Mouse (Mus musculus) MEL (cell line): ENCODE measurements around the gene Thada. TPM values are rescaled to one million over a fixed set of nuclear protein-coding genes. Genes with fewer than 3 reads are reported as not detected.

Experiments used
- DNase-seq: peaks from one replicate; pipeline ENCODE4 v3.0.0; 2011; ENCODE audit warnings: low read depth, low spot score
- H3K27ac ChIP-seq: 2 replicates; pipeline ENCODE4 v1.5.1; 2012; ENCODE audit warnings: low read depth, mild to moderate bottlenecking, control low read depth, low read length, moderate library complexity; ENCODE audit not compliant: control insufficient read depth
- H3K27me3 ChIP-seq, 2 experiments: fragments of 150-350 bp in 1 of 2; sonication (generic) in 1 of 2; 2 replicates each; pipeline ENCODE4 v1.6.1; 2012; ENCODE audit warnings: low read length in 2 of 2, mild to moderate bottlenecking in 2 of 2, improper control_type of control experiment in 1 of 2, moderate library complexity in 1 of 2; ENCODE audit not compliant: insufficient read depth in 2 of 2, control insufficient read depth in 1 of 2
- H3K36me3 ChIP-seq, 2 experiments: 2 replicates each; pipeline ENCODE4 v1.6.1; 2012 to 2014; ENCODE audit warnings: low read length in 2 of 2, improper control_type of control experiment in 1 of 2, inconsistent platforms in 1 of 2, mild to moderate bottlenecking in 1 of 2; ENCODE audit not compliant: insufficient read depth in 2 of 2, control insufficient read depth in 1 of 2
- H3K4me1 ChIP-seq, 2 experiments: fragments of 150-350 bp in 1 of 2; sonication (generic) in 1 of 2; 2 replicates each; pipeline ENCODE4 v1.6.1; 2012; ENCODE audit warnings: low read length in 2 of 2, improper control_type of control experiment in 1 of 2, mild to moderate bottlenecking in 1 of 2; ENCODE audit not compliant: insufficient read depth in 2 of 2, control insufficient read depth in 1 of 2
- H3K4me3 ChIP-seq, 2 experiments: fragments of 150-350 bp in 1 of 2; sonication (generic) in 1 of 2; 2 replicates each; pipeline ENCODE4 v1.5.1; 2012; ENCODE audit warnings: low read depth in 2 of 2, low read length in 2 of 2, mild to moderate bottlenecking in 2 of 2, moderate library complexity in 2 of 2, control low read depth in 1 of 2, improper control_type of control experiment in 1 of 2; ENCODE audit not compliant: control insufficient read depth in 1 of 2, insufficient read depth in 1 of 2
- H3K79me2 ChIP-seq: 2 replicates; pipeline ENCODE4 v1.6.1; 2012; ENCODE audit warnings: mild to moderate bottlenecking, low read length, moderate library complexity; ENCODE audit not compliant: control insufficient read depth, poor library complexity, insufficient read depth
- H3K9ac ChIP-seq: 2 replicates; pipeline ENCODE4 v1.6.1; 2012; ENCODE audit warnings: low read depth, mild to moderate bottlenecking, control low read depth, low read length, moderate library complexity; ENCODE audit not compliant: control insufficient read depth, poor library complexity, severe bottlenecking
- H3K9me3 ChIP-seq: fragments of 150-350 bp; sonication (generic); replicated peaks from 2 replicates; pipeline ENCODE4 v1.6.1; 2012; ENCODE audit warnings: mild to moderate bottlenecking, low read length, improper control_type of control experiment, moderate library complexity; ENCODE audit not compliant: insufficient read depth
- CHD1 ChIP-seq: IDR thresholded peaks from 2 replicates; pipeline ENCODE4 v1.6.1; 2012; ENCODE audit warnings: low read depth, mild to moderate bottlenecking, inconsistent platforms, low read length, improper control_type of control experiment
- CHD2 ChIP-seq: IDR thresholded peaks from 2 replicates; pipeline ENCODE4 v1.6.1; 2011; ENCODE audit warnings: low read length, improper control_type of control experiment
- CTCF ChIP-seq, 3 experiments: IDR thresholded peaks in 2 of 3; conservative IDR thresholded peaks in 1 of 3; 2 replicates each; pipeline ENCODE4 v1.5.1; 2011 to 2012; ENCODE audit warnings: low read length in 3 of 3, low read depth in 2 of 3, mild to moderate bottlenecking in 2 of 3, improper control_type of control experiment in 1 of 3, inconsistent platforms in 1 of 3, mixed read lengths in 1 of 3, moderate library complexity in 1 of 3; ENCODE audit not compliant: control insufficient read depth in 1 of 3, insufficient read depth in 1 of 3, poor library complexity in 1 of 3, severe bottlenecking in 1 of 3
- ELF1 ChIP-seq: IDR thresholded peaks from 2 replicates; pipeline ENCODE4 v1.6.1; 2014; ENCODE audit warnings: low read depth, mild to moderate bottlenecking, inconsistent platforms, low read length, improper control_type of control experiment, moderate library complexity
- GABPA ChIP-seq: IDR thresholded peaks from 2 replicates; pipeline ENCODE4 v1.6.1; 2012; ENCODE audit warnings: low read depth, mild to moderate bottlenecking, inconsistent platforms, low read length, improper control_type of control experiment, moderate library complexity
- GATA1 ChIP-seq: IDR thresholded peaks from 2 replicates; pipeline ENCODE4 v1.6.1; 2011; ENCODE audit warnings: low read depth, low read length, improper control_type of control experiment
- MAFK ChIP-seq: IDR thresholded peaks from 2 replicates; pipeline ENCODE4 v1.6.1; 2011; ENCODE audit warnings: low read depth, mild to moderate bottlenecking, low read length, improper control_type of control experiment, borderline replicate concordance
- MAX ChIP-seq: IDR thresholded peaks from 2 replicates; pipeline ENCODE4 v1.6.1; 2011; ENCODE audit warnings: low read length, improper control_type of control experiment
- MYB ChIP-seq: IDR thresholded peaks from 2 replicates; pipeline ENCODE4 v1.6.1; 2011; ENCODE audit warnings: mild to moderate bottlenecking, low read depth, low read length, improper control_type of control experiment
- MYC ChIP-seq: IDR thresholded peaks from 2 replicates; pipeline ENCODE4 v1.6.1; 2011; ENCODE audit warnings: low read depth, mild to moderate bottlenecking, low read length, improper control_type of control experiment, moderate library complexity
- POLR2A ChIP-seq, 2 experiments: IDR thresholded peaks; 2 replicates each; pipeline ENCODE4 v1.6.1; 2011 to 2012; ENCODE audit warnings: low read length in 2 of 2, mild to moderate bottlenecking in 2 of 2, control low read depth in 1 of 2, improper control_type of control experiment in 1 of 2, low read depth in 1 of 2, moderate library complexity in 1 of 2; ENCODE audit not compliant: control insufficient read depth in 1 of 2, insufficient read depth in 1 of 2, poor library complexity in 1 of 2
- POLR2AphosphoS2 ChIP-seq: IDR thresholded peaks from 2 replicates; pipeline ENCODE4 v1.6.1; 2011; ENCODE audit warnings: low read length, improper control_type of control experiment
- POLR2AphosphoS5 ChIP-seq: IDR thresholded peaks from 2 replicates; pipeline ENCODE4 v1.6.1; 2012; ENCODE audit warnings: low read depth, borderline replicate concordance, mild to moderate bottlenecking, inconsistent platforms, low read length, moderate library complexity, mixed read lengths
- RAD21 ChIP-seq: IDR thresholded peaks from 2 replicates; pipeline ENCODE4 v1.6.1; 2011; ENCODE audit warnings: mild to moderate bottlenecking, low read depth, low read length, improper control_type of control experiment
- RCOR1 ChIP-seq: IDR thresholded peaks from 2 replicates; pipeline ENCODE4 v1.6.1; 2012; ENCODE audit warnings: low read depth, mild to moderate bottlenecking, inconsistent platforms, low read length, improper control_type of control experiment
- SMC3 ChIP-seq: IDR thresholded peaks from 2 replicates; pipeline ENCODE4 v1.6.1; 2011; ENCODE audit warnings: low read depth, low read length, improper control_type of control experiment
- TAL1 ChIP-seq: IDR thresholded peaks from 2 replicates; pipeline ENCODE4 v1.6.1; 2012; ENCODE audit warnings: mild to moderate bottlenecking, inconsistent platforms, low read length, moderate library complexity, mixed read lengths
- TBP ChIP-seq: IDR thresholded peaks from 2 replicates; pipeline ENCODE4 v1.8.0; 2011; ENCODE audit warnings: low read depth, low read length, improper control_type of control experiment
- TCF12 ChIP-seq: IDR thresholded peaks from 2 replicates; pipeline ENCODE4 v1.6.1; 2014; ENCODE audit warnings: low read depth, mild to moderate bottlenecking, inconsistent platforms, low read length, improper control_type of control experiment, moderate library complexity
- ZC3H11A ChIP-seq: IDR thresholded peaks from 2 replicates; pipeline ENCODE4 v1.6.1; 2012; ENCODE audit warnings: low read depth, mild to moderate bottlenecking, inconsistent platforms, low read length, improper control_type of control experiment
- ZMIZ1 ChIP-seq: IDR thresholded peaks from 2 replicates; pipeline ENCODE4 v1.6.1; 2012; ENCODE audit warnings: low read depth, mild to moderate bottlenecking, inconsistent platforms, low read length, improper control_type of control experiment, moderate library complexity
- polyA plus RNA-seq, 2 experiments: library from polyadenylated mRNA; stranded (reverse) in 1 of 2; unstranded in 1 of 2; fragments of >175 nt in 1 of 2; fragments of >200 nt in 1 of 2; gene quantifications; 2 replicates each; pipeline versions ENCODE4 v1.2.1 to v1.2.4; 2012; ENCODE audit warnings: low replicate concordance in 2 of 2, low read depth in 1 of 2; ENCODE audit not compliant: insufficient read length in 2 of 2, insufficient read depth in 1 of 2, missing spikeins in 1 of 2
- total RNA-seq: library from RNA; depleted of rRNA; stranded (reverse); fragments of 300-350 nt; gene quantifications from 2 replicates; pipeline ENCODE4 v1.2.3, GENCODE M21; 2012

The Thada gene
- total and polyA plus RNA-seq, 3 experiments: 19.8 to 20.6 TPM; not detected in 1

DNA sequence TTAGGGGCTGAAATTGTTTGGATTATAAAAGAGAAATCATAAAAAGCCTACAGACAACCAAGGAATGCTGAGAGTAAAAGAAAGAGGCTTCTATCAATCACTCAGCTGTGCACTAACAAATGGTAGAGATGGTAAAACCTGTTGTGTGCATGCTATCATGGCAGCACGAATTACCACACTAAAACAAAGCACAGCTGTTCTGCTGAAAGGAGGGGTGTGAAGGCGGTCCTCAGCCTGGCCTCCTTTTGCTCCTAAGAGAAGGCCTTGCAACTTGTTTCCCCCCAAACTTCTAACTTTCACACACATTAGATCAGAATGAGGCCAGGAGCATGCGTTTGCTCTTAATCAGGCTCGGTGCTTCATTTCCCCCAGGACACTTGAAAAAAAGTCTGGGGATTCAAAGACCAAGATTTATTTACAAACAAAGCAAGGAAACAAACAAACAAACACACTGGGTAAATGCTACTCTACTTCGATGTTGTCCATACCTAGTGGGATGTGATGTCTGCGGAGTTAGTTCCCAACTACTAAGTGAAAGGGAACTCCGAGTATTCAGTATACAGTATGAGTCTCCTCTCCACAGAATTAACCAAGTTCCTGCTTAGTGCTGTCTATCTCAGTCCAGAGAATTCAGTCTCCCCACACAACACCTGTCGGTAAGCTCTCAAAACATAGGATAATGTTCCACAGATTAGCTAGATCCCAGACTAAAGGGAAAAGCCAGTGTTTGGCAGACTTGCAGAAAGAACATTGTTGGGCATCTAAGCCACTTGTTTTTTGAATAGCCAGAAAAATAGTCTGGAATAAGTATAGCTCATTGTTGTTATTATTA, 109.7 kb downstream of the Thada start:
- H3K36me3 ChIP-seq: peaks cover 0 to 1% of the 10 kb centered on the region in 2 experiments; a peak in 2 of 4 replicates
- H3K27me3 ChIP-seq: no peaks in the 10 kb centered on the region
- no peaks in the 10 kb centered on the region for H3K9me3 ChIP-seq
- no peak overlapping the region for H3K9ac ChIP-seq
- H3K4me1 ChIP-seq: no peaks in the 10 kb centered on the region
- H3K79me2 ChIP-seq: no peaks in the 10 kb centered on the region
- H3K27ac ChIP-seq: no peak overlapping the region
- no peak for TF ChIP-seq MAX
- TF ChIP-seq TBP: no peak
- TF ChIP-seq RCOR1: no peak
- TF ChIP-seq TCF12: no peak
- TF ChIP-seq POLR2AphosphoS2: no peak
- no peak for TF ChIP-seq ZC3H11A
- TF ChIP-seq MYC: no peak
- TF ChIP-seq SMC3: no peak
- TF ChIP-seq ELF1: no peak
- TF ChIP-seq, all 39 proteins: peak for 0
- no peak overlapping the region for H3K4me3 ChIP-seq
- no peak for DNase-seq

DNA sequence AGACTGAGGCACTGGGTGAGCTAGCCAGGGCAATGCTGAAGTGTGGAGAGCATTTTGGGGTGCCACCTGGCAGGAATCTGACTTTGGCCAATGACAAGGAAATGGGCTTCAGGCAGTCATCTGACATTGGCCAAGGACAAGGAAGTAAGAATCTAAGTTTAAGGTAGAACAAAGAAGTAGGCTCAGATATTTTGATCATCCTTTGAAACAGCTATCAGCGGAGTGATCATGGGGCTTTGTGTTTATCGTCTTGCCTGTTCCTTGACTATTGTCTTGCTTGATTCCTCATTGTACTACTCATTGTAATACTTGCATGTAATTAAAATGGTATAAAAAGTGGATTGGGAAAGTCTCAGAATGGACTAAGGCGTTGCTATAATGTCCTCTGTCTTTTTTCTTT, 111.0 kb downstream of the Thada start:
- Histone ChIP-seq H3K9me3 (no peaks in the 10 kb centered on the region), H3K27ac (no peak overlapping the region), H3K4me3 (no peak overlapping the region), H3K4me1 (no peaks in the 10 kb centered on the region), H3K79me2 (no peaks in the 10 kb centered on the region), H3K9ac (no peak overlapping the region), H3K36me3 (peaks cover 0 to 1% of the 10 kb centered on the region in 2 experiments; a peak in 2 of 4 replicates), H3K27me3 (no peaks in the 10 kb centered on the region)
- no peak for TF ChIP-seq TBP
- no peak for TF ChIP-seq MAFK
- no peak for TF ChIP-seq GATA1
- TF ChIP-seq TAL1: no peak
- TF ChIP-seq RAD21: no peak
- TF ChIP-seq GABPA: no peak
- TF ChIP-seq CHD1: no peak
- no peak for TF ChIP-seq MYC
- TF ChIP-seq CHD2: no peak
- no peak for TF ChIP-seq POLR2A (IDR thresholded peaks at IDR 0.05; ENCODE audit: control insufficient read depth in 1 of 2, insufficient read depth in 1 of 2, low read depth in 1 of 2, low read length in 2 of 2, poor library complexity in 1 of 2)
- no peak for TF ChIP-seq ZMIZ1
- TF ChIP-seq RCOR1: no peak
- no peak for TF ChIP-seq POLR2AphosphoS5
- no peak for TF ChIP-seq CTCF (IDR thresholded peaks at IDR 0.05 in 2 of 3, conservative IDR thresholded peaks at IDR 0.05 in 1 of 3; ENCODE audit: control insufficient read depth in 1 of 3, insufficient read depth in 1 of 3, low read depth in 2 of 3, low read length in 3 of 3, poor library complexity in 1 of 3, severe bottlenecking in 1 of 3)
- no peak for TF ChIP-seq MYB
- DNase-seq: no peak
